Mouse (Mus musculus) C2C12 (cell line): ENCODE data around the gene Ubac2.

Experiments
- CTCF ChIP-seq: IDR thresholded peaks from one replicate; pipeline ENCODE4 v1.5.1; 2011; ENCODE audit not compliant: control insufficient read depth, insufficient read depth, insufficient read length
- MYOG ChIP-seq: IDR thresholded peaks from one replicate; pipeline ENCODE4 v1.6.1; 2011; ENCODE audit not compliant: control insufficient read depth, insufficient read length; ENCODE audit errors: extremely low read depth

DNA sequence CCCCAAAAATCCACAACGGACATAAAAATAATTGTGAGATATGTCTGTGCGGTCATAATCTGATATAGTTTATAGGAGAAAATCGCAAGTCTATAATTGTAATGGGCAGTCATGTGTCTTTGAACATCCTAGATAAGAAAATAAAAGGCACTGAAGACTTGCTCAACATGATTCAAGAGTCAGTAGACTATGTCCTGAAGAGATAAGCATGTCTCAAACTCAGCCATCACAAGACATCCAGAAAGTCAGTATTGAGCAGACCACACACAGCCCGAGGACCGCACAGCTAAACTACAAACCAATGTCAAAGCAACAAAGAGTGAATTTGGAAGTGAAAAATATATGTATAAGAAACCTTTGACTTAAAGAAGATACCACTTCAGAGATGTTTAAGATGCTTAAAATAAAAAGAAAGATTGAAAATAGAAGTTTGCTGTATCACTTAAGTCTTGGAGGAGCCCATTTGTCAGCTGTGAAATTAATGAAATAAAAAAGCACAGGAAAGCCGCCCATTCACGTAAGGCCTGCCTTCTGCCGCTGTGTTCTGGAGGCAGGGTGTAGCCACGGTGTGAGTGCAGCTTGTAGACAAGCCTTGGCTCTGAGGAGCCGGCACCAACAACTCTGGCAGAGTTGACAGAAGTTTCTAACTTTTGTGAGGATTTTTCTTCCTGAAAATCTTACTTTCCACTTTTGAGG is 78.9 kb downstream of the Ubac2 start:
- no peak for TF ChIP-seq CTCF
- no peak for TF ChIP-seq MYOG
